14 mouse cellular contexts compared by ENCODE assay signal in the genomic region with DNA sequence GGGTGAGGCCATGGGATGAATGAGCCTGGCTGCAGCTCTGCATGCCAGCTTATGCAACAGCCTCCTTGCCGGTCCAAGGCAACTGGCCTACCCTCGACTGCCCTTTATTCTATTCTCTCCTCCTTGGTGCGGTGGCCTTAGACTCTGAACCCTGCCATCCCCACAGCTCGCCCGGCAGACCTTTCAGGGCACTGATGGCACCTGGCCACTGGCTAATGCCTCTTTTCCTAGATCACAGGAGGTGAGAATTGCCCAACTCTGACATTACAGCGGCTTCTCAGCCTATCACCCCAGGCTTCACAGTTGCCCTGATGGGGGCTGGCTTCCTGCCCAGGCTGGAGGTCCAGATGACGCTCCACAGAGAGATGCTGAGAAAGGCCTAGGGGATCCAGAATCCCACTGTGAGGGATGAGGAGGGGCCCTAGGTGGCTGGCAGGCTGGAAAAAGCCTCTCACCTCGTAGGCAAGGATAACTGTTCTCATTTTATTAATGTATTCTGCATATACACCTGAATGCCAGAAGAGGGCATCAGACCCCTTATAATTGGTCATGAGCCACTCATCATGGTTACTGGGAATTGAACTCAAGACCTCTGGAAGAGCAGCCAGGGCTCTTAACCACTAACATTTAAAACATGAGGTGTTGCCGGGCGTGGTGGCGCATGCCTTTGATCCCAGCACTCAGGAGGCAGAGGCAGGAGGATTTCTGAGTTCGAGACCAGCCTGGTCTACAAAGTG. TPM values are rescaled to one million over a fixed set of nuclear protein-coding genes. Genes with fewer than 3 reads are reported as not detected.
DNase-seq lines count a peak whose midpoint lies in the region; ATAC-seq and TF ChIP-seq lines count a peak whose summit lies in the region.
"Had no signal": no experiment of that assay in that cellular context is flagged by ENCODE, and none has a peak within 500 bp of the region (broad histone marks: within the 10 kb centered on the region; RNA-seq: fewer than 3 reads in every experiment).

No protein-coding gene starts in this region.

- no peaks in the 10 kb centered on the region for H3K36me3 ChIP-seq in heart, postnatal 0 days (replicated peaks; ENCODE audit: control insufficient read depth, insufficient read depth, low read length)
- H3K36me3 ChIP-seq in liver, embryonic 14.5 days (replicated peaks; ENCODE audit: control insufficient read depth, insufficient read depth, low read depth): no peaks in the 10 kb centered on the region
- H3K36me3 ChIP-seq in MEL (ENCODE audit: control insufficient read depth in 1 of 2, insufficient read depth in 2 of 2, low read length in 2 of 2): no peaks in the 10 kb centered on the region
- H3K36me3 ChIP-seq: heart, embryonic 12.5 days; hindbrain, embryonic 15.5 days; liver, embryonic 15.5 days had no signal

- H3K27ac ChIP-seq in heart, postnatal 0 days (ENCODE audit: low read depth): no peak overlapping the region
- H3K27ac ChIP-seq in liver, embryonic 14.5 days: no peak overlapping the region
- H3K27ac ChIP-seq in MEL (ENCODE audit: control insufficient read depth, low read depth, low read length): no peak overlapping the region
- H3K27ac ChIP-seq: hindbrain, embryonic 15.5 days; liver, embryonic 15.5 days had no signal

- TF ChIP-seq CTCF in heart, postnatal 0 days (IDR thresholded peaks at IDR 0.05; ENCODE audit: low read depth): peak; percentile 15; the same call in 1 of the 2 replicates
- TF ChIP-seq CTCF in liver, embryonic 14.5 days (IDR thresholded peaks at IDR 0.05; ENCODE audit: low read depth): peak; percentile 39; the same call in 1 of the 2 replicates
- TF ChIP-seq CTCF in MEL (IDR thresholded peaks at IDR 0.05 in 2 of 3, conservative IDR thresholded peaks at IDR 0.05 in 1 of 3; ENCODE audit: control insufficient read depth in 1 of 3, insufficient read depth in 1 of 3, low read depth in 2 of 3, low read length in 3 of 3, poor library complexity in 1 of 3, severe bottlenecking in 1 of 3): peak in 2 of 3 experiments; percentile 41 to 57; a peak in 3 of 6 replicates

- no peak overlapping the region for H3K4me3 ChIP-seq in heart, postnatal 0 days (ENCODE audit: low read depth, low read length)
- no peak overlapping the region for H3K4me3 ChIP-seq in liver, embryonic 14.5 days (ENCODE audit: insufficient read depth in 1 of 2, low read depth in 2 of 2, low read length in 2 of 2)
- no peak overlapping the region for H3K4me3 ChIP-seq in MEL (ENCODE audit: control insufficient read depth in 1 of 2, insufficient read depth in 1 of 2, low read depth in 2 of 2, low read length in 2 of 2)
- H3K4me3 ChIP-seq: erythroblast, embryonic 14.5 days; heart, embryonic 12.5 days; hindbrain, embryonic 15.5 days; liver, embryonic 15.5 days had no signal

- no peak for DNase-seq in heart, postnatal 0 days (ENCODE audit: low spot score)
- no peak for DNase-seq in heart, postnatal 4 days
- no peak for DNase-seq in liver, embryonic 14.5 days (ENCODE audit: low read depth in 3 of 3, low spot score in 3 of 3)
- DNase-seq in liver: no peak
- DNase-seq in MEL (ENCODE audit: low read depth, low spot score): peak; percentile 38
- no peak for DNase-seq in adrenal gland, postnatal 4 days (ENCODE audit: low spot score in 2 of 2)
- no peak for DNase-seq in layer of hippocampus, adult 9-10 months (ENCODE audit: low spot score)
- DNase-seq: adrenal gland, postnatal 14 days; thymus, postnatal 4 days had no signal

- no peak for TF ChIP-seq EP300 in heart, postnatal 0 days (IDR thresholded peaks at IDR 0.05; ENCODE audit: low read depth)
- TF ChIP-seq EP300 in liver, embryonic 14.5 days (IDR thresholded peaks at IDR 0.05; ENCODE audit: low read depth): no peak
- TF ChIP-seq EP300 in MEL (IDR thresholded peaks at IDR 0.05; ENCODE audit: low read depth in 1 of 2, low read length in 2 of 2): no peak

- no peaks in the 10 kb centered on the region for H3K79me2 ChIP-seq in MEL (ENCODE audit: control insufficient read depth, insufficient read depth, low read length, poor library complexity)

- no peak overlapping the region for H3K4me2 ChIP-seq in heart, postnatal 0 days (ENCODE audit: low read depth, low read length)
- no peak overlapping the region for H3K4me2 ChIP-seq in liver, embryonic 14.5 days (ENCODE audit: low read depth)
- H3K4me2 ChIP-seq: heart, embryonic 12.5 days; hindbrain, embryonic 15.5 days; liver, embryonic 15.5 days had no signal

- WGBS in heart, postnatal 0 days: 70% methylated on average over 12 of the region's 12 CpGs
- 68% methylated on average over 12 of the region's 12 CpGs for WGBS in liver, embryonic 14.5 days (ENCODE audit: insufficient replicate concordance)

- no peaks in the 10 kb centered on the region for H3K4me1 ChIP-seq in heart, postnatal 0 days (ENCODE audit: control insufficient read depth, insufficient read depth)
- H3K4me1 ChIP-seq in liver, embryonic 14.5 days (replicated peaks; ENCODE audit: control insufficient read depth in 2 of 2, insufficient read depth in 2 of 2, low read length in 1 of 2): no peaks in the 10 kb centered on the region
- no peaks in the 10 kb centered on the region for H3K4me1 ChIP-seq in MEL (ENCODE audit: control insufficient read depth in 1 of 2, insufficient read depth in 2 of 2, low read length in 2 of 2)
- H3K4me1 ChIP-seq: heart, embryonic 12.5 days; hindbrain, embryonic 15.5 days had no signal

- no peaks in the 10 kb centered on the region for H3K9me3 ChIP-seq in heart, postnatal 0 days (replicated peaks; ENCODE audit: control insufficient read depth, low read length)
- H3K9me3 ChIP-seq in liver, embryonic 14.5 days (ENCODE audit: control insufficient read depth, low read length): no peaks in the 10 kb centered on the region
- no peaks in the 10 kb centered on the region for H3K9me3 ChIP-seq in MEL (replicated peaks; ENCODE audit: insufficient read depth, low read length)
- H3K9me3 ChIP-seq: heart, embryonic 12.5 days; hindbrain, embryonic 15.5 days; liver, embryonic 15.5 days had no signal

- no peak overlapping the region for H3K9ac ChIP-seq in heart, postnatal 0 days (replicated peaks; ENCODE audit: low read depth, low read length)
- no peak overlapping the region for H3K9ac ChIP-seq in liver, embryonic 14.5 days (replicated peaks)
- H3K9ac ChIP-seq in MEL (ENCODE audit: control insufficient read depth, low read depth, low read length, poor library complexity, severe bottlenecking): no peak overlapping the region
- H3K9ac ChIP-seq: heart, embryonic 12.5 days; hindbrain, embryonic 15.5 days; liver, embryonic 15.5 days had no signal

- TF ChIP-seq RAD21 in MEL (IDR thresholded peaks at IDR 0.05; ENCODE audit: low read depth, low read length): peak; percentile 57

- ATAC-seq in heart, postnatal 0 days (ENCODE audit: insufficient read depth, low read depth): no peak
- no peak for ATAC-seq in liver, embryonic 14.5 days (ENCODE audit: insufficient read depth)
- peak; percentile 69; the same call in 1 of the 2 replicates for ATAC-seq in megakaryocyte progenitor cell, adult 5-6 weeks (replicated peaks; ENCODE audit: poor library complexity)

- no peak for TF ChIP-seq POLR2A in MEL (IDR thresholded peaks at IDR 0.05; ENCODE audit: control insufficient read depth in 1 of 2, insufficient read depth in 1 of 2, low read depth in 1 of 2, low read length in 2 of 2, poor library complexity in 1 of 2)

- no peaks in the 10 kb centered on the region for H3K27me3 ChIP-seq in heart, postnatal 0 days (ENCODE audit: control insufficient read depth, insufficient read depth, low read length)
- no peaks in the 10 kb centered on the region for H3K27me3 ChIP-seq in liver, embryonic 14.5 days (ENCODE audit: control insufficient read depth, insufficient read depth, low read length)
- H3K27me3 ChIP-seq in MEL (ENCODE audit: control insufficient read depth in 1 of 2, insufficient read depth in 2 of 2, low read length in 2 of 2): no peaks in the 10 kb centered on the region
- H3K27me3 ChIP-seq: heart, embryonic 12.5 days; hindbrain, embryonic 15.5 days; liver, embryonic 15.5 days had no signal

RNA-seq across cellular contexts. Expression of a gene that starts 7.7 kb away (rescaled TPM):
- total RNA-seq in heart, postnatal 0 days (2014; rRNA removed; ENCODE audit: low replicate concordance): 17.9 and 23.3 TPM in 2 replicates
- 6.3 and 6.7 TPM in 2 replicates for polyA plus RNA-seq in heart, postnatal 0 days (2015; fragmentation: Nextera tagmentation; extraction: Ambion mirVana)
- 10 to 100 TPM; 15.2 to 16.9 TPM for total RNA-seq in heart, postnatal 4 days (2021)
- polyA plus RNA-seq in liver, embryonic 14.5 days (2012; rRNA removed): 20.6 TPM in 2 replicates
- polyA plus RNA-seq in liver, embryonic 14.5 days (2014; fragmentation: Nextera tagmentation; extraction: Ambion mirVana): 21.1 and 22.9 TPM in 2 replicates
- 22.6 and 24.1 TPM in 2 replicates for total RNA-seq in MEL (2012; rRNA removed)
- polyA plus RNA-seq in MEL (2012; ENCODE audit: insufficient read depth in 1 of 2, insufficient read length in 2 of 2, low read depth in 1 of 2, low replicate concordance in 2 of 2, missing spikeins in 1 of 2): 10 to 100 TPM in 1 of 2 experiments, not detected in 1; 38.3 TPM
- total RNA-seq in megakaryocyte progenitor cell, adult 5-6 weeks (2015): 15.3 and 18.1 TPM in 2 replicates
- 16.9 and 18.6 TPM in 2 replicates for total RNA-seq in megakaryocyte progenitor cell, adult 5-6 weeks (2017)
- 10 to 100 TPM in 1 of 2 experiments, 1 to 10 TPM in 1; 8.9 to 10.1 TPM for total RNA-seq in adrenal gland, postnatal 4 days (2021)

RNA-seq across cellular contexts. Expression of a gene that starts 19.7 kb away (rescaled TPM):
- 11.6 and 14.7 TPM in 2 replicates for total RNA-seq in heart, postnatal 0 days (2014; rRNA removed; ENCODE audit: low replicate concordance)
- 6.9 and 7.6 TPM in 2 replicates for polyA plus RNA-seq in heart, postnatal 0 days (2015; fragmentation: Nextera tagmentation; extraction: Ambion mirVana)
- total RNA-seq in heart, postnatal 4 days (2021): 1 to 10 TPM; 5.2 to 5.3 TPM
- 3.8 and 4.0 TPM in 2 replicates for polyA plus RNA-seq in liver, embryonic 14.5 days (2012; rRNA removed)
- 4.5 and 7.0 TPM in 2 replicates for polyA plus RNA-seq in liver, embryonic 14.5 days (2014; fragmentation: Nextera tagmentation; extraction: Ambion mirVana)
- 1.8 and 2.1 TPM in 2 replicates for total RNA-seq in MEL (2012; rRNA removed)
- polyA plus RNA-seq in MEL (2012; ENCODE audit: insufficient read depth in 1 of 2, insufficient read length in 2 of 2, low read depth in 1 of 2, low replicate concordance in 2 of 2, missing spikeins in 1 of 2): 1 to 10 TPM in 1 of 2 experiments, not detected in 1; 4.2 TPM
- 1.9 and 2.4 TPM in 2 replicates for total RNA-seq in megakaryocyte progenitor cell, adult 5-6 weeks (2015)
- total RNA-seq in megakaryocyte progenitor cell, adult 5-6 weeks (2017): 2.4 and 3.3 TPM in 2 replicates
- total RNA-seq in adrenal gland, postnatal 4 days (2021): 10 to 100 TPM; 14.5 to 15.2 TPM

RNA-seq across cellular contexts. Expression of a gene that starts 27.3 kb away (rescaled TPM):
- total RNA-seq in heart, postnatal 0 days (2014; rRNA removed; ENCODE audit: low replicate concordance): 20.3 and 35.0 TPM in 2 replicates
- 34.3 and 35.4 TPM in 2 replicates for polyA plus RNA-seq in heart, postnatal 0 days (2015; fragmentation: Nextera tagmentation; extraction: Ambion mirVana)
- total RNA-seq in heart, postnatal 4 days (2021): 10 to 100 TPM; 27.4 to 29.4 TPM
- 9.5 and 15.2 TPM in 2 replicates for polyA plus RNA-seq in liver, embryonic 14.5 days (2012; rRNA removed)
- polyA plus RNA-seq in liver, embryonic 14.5 days (2014; fragmentation: Nextera tagmentation; extraction: Ambion mirVana): 10.9 and 12.7 TPM in 2 replicates
- 19.1 and 21.9 TPM in 2 replicates for total RNA-seq in MEL (2012; rRNA removed)
- polyA plus RNA-seq in MEL (2012; ENCODE audit: insufficient read depth in 1 of 2, insufficient read length in 2 of 2, low read depth in 1 of 2, low replicate concordance in 2 of 2, missing spikeins in 1 of 2): 10 to 100 TPM in 1 of 2 experiments, not detected in 1; 22.2 TPM
- 7.4 and 7.6 TPM in 2 replicates for total RNA-seq in megakaryocyte progenitor cell, adult 5-6 weeks (2015)
- total RNA-seq in megakaryocyte progenitor cell, adult 5-6 weeks (2017): 22.6 and 24.7 TPM in 2 replicates
- 10 to 100 TPM; 50.2 to 51.1 TPM for total RNA-seq in adrenal gland, postnatal 4 days (2021)

RNA-seq across cellular contexts. Expression of a gene that starts 30.3 kb away (rescaled TPM):
- total RNA-seq in heart, postnatal 0 days (2014; rRNA removed; ENCODE audit: low replicate concordance): 2.4 and 2.7 TPM in 2 replicates
- polyA plus RNA-seq in heart, postnatal 0 days (2015; fragmentation: Nextera tagmentation; extraction: Ambion mirVana): 0.54 and 0.66 TPM in 2 replicates
- 1 to 10 TPM; 2.5 to 2.8 TPM for total RNA-seq in heart, postnatal 4 days (2021)
- polyA plus RNA-seq in liver, embryonic 14.5 days (2012; rRNA removed): 0.08 and 0.10 TPM in 2 replicates
- 0.13 and 0.14 TPM in 2 replicates for polyA plus RNA-seq in liver, embryonic 14.5 days (2014; fragmentation: Nextera tagmentation; extraction: Ambion mirVana)
- total RNA-seq in MEL (2012; rRNA removed): 0.20 and 0.27 TPM in 2 replicates
- under 1 TPM in 1 of 2 experiments, not detected in 1; 0.56 TPM for polyA plus RNA-seq in MEL (2012; ENCODE audit: insufficient read depth in 1 of 2, insufficient read length in 2 of 2, low read depth in 1 of 2, low replicate concordance in 2 of 2, missing spikeins in 1 of 2)
- 0.05 TPM in 2 replicates for total RNA-seq in megakaryocyte progenitor cell, adult 5-6 weeks (2015)
- 0.07 TPM in 1 of 2 replicates, not detected in the other for total RNA-seq in megakaryocyte progenitor cell, adult 5-6 weeks (2017)
- total RNA-seq in adrenal gland, postnatal 4 days (2021): under 1 TPM; 0.45 to 0.48 TPM
- polyA plus RNA-seq: erythroblast, embryonic 14.5 days had no signal

RNA-seq across cellular contexts. Expression of a gene that starts 40.3 kb away (rescaled TPM):
- total RNA-seq in heart, postnatal 0 days (2014; rRNA removed; ENCODE audit: low replicate concordance): 31.0 and 96.8 TPM in 2 replicates
- 45.9 and 49.9 TPM in 2 replicates for polyA plus RNA-seq in heart, postnatal 0 days (2015; fragmentation: Nextera tagmentation; extraction: Ambion mirVana)
- total RNA-seq in heart, postnatal 4 days (2021): 10 to 100 TPM; 37.9 to 45.1 TPM
- 15.7 and 19.7 TPM in 2 replicates for polyA plus RNA-seq in liver, embryonic 14.5 days (2012; rRNA removed)
- 23.7 and 26.2 TPM in 2 replicates for polyA plus RNA-seq in liver, embryonic 14.5 days (2014; fragmentation: Nextera tagmentation; extraction: Ambion mirVana)
- 30.5 and 34.4 TPM in 2 replicates for total RNA-seq in MEL (2012; rRNA removed)
- polyA plus RNA-seq in MEL (2012; ENCODE audit: insufficient read depth in 1 of 2, insufficient read length in 2 of 2, low read depth in 1 of 2, low replicate concordance in 2 of 2, missing spikeins in 1 of 2): 10 to 100 TPM in 1 of 2 experiments, not detected in 1; 44.0 TPM
- total RNA-seq in megakaryocyte progenitor cell, adult 5-6 weeks (2015): 10.9 and 17.1 TPM in 2 replicates
- total RNA-seq in megakaryocyte progenitor cell, adult 5-6 weeks (2017): 15.2 and 15.5 TPM in 2 replicates
- total RNA-seq in adrenal gland, postnatal 4 days (2021): 10 to 100 TPM; 22.3 TPM
